Mouse (Mus musculus): ENCODE measurements at regions not wholly inside any gene's neighbourhood (a gene's known extent, or its start where the extent isn't known, plus 50 kb on each side); places are given as distances from the start of the nearest gene placed in this dataset.
A peak's percentile ranks its signal among the peaks of the same experiment; 100 is the strongest.

DNA sequence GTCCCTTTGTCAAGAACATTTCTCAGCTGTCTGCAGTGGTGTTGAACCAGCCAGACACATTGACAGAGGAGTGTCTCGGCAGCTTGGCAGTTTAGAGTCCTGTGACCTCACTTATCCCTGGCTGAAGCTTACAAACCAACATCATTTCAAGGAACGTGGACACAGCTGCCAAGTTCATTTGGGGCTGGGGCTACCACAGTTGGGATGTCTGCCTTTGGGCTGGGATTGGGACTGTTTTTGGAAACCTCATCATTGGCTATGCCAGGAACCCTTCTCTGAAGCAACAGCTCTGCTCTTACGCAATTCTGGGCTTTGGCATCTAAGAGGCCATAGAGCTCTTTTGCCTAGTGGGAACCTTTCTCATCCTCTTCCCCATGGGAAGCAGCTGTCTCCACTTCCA, 200.4 kb downstream of the Gm15262 start:
- DNase-seq (ENCODE audit: low read depth, low spot score), result no peak

DNA sequence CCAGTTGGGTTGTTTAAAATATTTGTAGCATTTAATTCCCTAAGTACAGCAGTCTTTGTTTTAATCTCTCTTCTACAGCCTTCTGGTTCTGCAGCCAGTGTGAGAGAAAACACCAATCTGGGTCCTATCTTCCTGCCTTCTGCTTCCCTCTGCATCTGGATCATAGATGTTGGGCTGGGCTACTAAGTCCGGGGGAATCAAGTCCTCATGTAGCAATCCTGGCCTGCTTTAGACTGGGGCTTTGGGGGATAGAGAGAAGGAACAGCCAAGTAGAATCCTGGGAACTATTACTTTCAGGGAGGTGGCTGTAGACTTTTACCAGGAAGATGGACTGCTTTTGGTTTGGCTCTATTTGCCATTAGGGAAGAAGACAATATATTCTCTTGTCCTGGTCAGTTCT, 205.5 kb upstream of the Rai2 start:
- DNase-seq (ENCODE audit: low read depth, low spot score), result no peak

DNA sequence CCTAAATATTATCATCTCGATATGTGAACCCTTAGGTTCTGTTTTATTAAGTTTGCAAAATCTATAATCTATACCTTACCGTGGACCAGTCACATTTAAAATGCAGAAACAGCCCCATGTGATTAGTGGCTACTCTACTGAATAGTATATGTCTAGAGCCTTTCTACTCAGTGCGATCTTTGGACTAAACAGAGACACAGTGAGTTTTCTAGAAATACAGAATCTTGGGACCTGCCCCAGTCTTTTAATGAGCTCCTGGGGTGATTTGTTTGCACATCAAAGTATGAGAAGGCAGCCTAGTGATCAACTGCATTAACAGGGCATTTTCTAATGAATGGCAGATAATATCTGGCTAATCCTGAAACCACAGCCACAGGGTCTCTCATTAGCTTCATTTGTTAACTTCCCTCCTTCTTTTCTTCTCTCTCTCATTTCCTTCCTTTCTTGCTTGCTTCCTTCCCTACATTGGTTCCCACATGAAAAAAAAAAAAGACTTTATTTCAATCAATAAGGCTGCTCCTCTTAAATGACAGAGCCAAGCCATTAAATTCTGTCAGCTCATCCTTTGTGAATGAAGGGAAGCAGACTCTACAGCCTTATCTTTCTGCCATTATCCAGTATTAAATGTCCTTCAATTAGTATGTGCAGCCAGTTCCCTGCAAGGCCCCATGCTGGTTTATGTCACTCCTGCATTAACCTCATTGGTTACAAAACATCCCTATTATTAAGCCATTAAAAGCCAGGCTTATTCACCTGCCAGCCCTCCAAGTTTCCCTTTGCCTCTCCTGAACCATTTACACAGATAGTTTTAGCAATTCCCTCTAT, 193.2 kb upstream of the Rai2 start:
- no peak for DNase-seq (ENCODE audit: low read depth, low spot score)

DNA sequence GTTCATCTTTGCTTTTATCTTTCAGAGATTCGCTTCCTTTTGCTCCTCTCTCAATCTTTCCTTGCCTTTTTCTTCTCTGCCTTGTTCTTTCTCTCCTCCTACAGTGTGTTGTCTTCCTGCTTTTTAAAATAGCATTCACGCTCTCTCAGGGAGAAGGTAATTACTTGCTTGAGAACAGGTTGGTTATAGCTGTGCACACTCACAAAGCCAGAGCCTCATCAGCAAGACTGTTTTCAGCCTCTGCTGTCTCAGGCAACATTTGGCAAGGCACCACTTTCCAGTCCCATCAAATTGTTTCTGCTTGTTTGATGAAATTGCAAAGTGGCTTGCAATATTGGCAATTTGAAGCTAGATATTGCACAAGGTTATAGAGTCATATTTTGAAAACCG, 192.6 kb upstream of the Rai2 start:
- no peak for DNase-seq (ENCODE audit: low read depth, low spot score)

DNA sequence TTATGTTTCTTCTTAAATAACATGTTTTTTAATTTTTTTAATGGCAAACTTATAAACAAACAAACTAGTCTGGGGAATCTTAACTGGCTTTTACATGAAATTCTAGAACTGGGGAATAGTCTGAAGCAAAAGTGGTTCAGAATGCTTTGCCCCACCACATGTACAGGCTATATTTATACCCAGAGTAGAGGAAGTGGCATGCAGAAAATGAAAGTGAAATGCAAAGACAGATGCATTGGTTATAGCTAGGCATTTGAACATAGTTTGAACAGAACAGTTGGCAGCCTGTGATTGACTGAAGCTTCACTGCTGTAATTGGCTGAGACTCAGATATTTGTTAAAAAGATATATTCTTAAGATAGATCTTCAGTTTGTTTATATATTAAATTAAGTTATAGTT, 179.6 kb upstream of the Rai2 start:
- no peak for DNase-seq (ENCODE audit: low read depth, low spot score)

DNA sequence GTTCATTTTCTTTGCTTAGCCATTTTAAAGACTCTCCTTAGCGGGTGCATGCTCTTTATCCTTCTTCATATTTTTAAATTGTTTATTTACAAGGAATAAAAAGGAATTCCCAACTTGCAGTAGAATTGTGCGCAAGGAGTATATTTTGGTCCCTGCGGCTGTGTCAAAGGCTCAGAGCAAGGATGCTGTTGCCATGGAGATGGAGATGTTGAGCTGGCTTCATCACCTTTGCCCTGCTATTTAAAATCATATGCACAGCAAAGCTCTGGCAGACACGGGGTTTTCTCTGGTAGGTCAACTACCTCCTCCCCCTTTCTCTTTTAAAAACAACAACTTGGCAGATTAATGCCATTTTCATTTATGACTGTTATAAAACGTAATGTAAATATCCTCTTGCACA, 160.0 kb upstream of the Rai2 start:
- DNase-seq (ENCODE audit: low read depth, low spot score), result no peak

DNA sequence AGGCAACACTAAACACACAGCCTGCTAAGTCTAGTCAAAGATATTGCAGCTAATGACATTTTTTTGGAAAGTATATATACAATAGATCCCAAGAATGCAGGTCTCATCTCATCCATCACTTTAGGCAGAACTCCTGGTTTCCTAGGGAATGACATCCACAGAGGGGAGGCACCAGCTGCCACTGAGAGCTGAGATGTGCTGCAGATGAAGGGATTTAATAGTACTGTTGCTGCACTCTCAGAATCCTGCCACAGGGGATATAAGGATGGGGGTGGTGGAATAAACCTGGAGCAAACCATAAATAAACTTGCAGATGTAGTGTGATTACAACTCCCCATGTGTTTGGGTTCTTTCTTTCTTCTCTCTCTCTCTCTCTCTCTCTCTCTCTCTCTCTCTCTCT, 158.4 kb upstream of the Rai2 start:
- no peak for DNase-seq (ENCODE audit: low read depth, low spot score)

DNA sequence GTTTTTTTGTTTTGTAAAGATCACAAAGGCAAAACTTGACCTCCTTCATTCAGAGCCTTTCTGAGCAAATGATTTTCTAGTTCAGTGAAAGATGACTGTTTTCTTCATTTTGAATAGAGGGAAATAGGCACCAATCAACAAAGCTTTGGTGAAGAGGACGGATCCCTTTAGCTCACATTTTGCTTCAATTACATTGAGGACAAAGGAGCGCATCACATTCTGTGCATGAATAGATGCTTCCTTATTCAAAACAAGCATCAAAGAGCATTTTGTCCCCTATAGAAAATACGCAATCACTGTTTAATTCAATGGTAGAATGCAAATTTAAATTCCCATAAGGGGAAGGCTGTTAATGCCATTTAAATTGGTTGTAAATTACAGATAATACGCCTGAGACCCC, 150.4 kb upstream of the Rai2 start:
- no peak for DNase-seq (ENCODE audit: low read depth, low spot score)

DNA sequence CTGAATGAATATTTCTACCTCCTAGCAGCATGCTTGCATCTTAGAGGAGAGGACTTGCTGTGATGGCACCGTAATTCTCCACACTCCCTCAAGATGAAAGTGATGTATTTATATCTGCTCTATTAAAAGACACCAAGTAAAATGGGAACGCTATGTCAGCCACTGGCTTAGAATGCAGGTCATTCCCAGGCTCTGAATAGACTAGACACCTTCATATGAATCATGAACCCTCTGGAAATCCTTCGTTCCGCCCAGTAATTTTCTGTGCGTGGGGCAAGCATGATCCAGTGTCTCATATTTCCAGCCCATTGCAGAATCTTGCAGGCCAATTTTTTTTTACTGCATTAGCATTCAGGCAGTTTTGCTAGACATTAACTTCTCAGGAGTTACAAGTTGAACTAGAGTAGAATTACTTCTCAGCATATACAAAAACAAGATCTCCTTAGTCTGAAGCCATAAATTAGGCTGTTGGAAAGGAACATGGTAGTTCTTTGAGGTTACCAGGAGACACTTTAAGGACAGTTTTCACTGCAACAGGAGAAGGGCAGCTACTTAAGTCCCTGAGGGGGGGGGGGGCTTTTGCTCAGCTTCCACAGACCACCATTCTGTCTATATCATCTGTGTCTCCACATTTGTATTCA, 134.7 kb upstream of the Rai2 start:
- DNase-seq (ENCODE audit: low read depth, low spot score), result no peak

DNA sequence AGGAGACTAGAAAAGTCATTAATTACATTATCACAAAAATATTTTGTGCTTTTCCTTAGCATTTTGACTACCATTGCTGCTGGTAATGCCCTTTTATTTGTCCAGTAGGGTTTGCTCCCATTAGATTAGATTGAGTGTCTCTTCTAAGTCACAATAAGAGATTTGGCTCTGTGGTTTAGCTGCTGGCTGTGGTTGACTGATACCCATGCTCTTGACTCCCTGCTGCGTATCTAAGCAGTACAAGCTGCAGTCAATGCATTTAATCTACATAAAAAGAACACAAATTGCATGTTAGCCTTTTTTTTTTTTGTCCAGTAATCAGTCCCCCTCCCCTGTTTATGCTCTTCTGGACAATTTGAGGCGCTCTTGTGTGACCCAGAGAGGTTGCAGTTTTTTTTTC, 133.0 kb upstream of the Rai2 start:
- DNase-seq (ENCODE audit: low read depth, low spot score), result no peak

DNA sequence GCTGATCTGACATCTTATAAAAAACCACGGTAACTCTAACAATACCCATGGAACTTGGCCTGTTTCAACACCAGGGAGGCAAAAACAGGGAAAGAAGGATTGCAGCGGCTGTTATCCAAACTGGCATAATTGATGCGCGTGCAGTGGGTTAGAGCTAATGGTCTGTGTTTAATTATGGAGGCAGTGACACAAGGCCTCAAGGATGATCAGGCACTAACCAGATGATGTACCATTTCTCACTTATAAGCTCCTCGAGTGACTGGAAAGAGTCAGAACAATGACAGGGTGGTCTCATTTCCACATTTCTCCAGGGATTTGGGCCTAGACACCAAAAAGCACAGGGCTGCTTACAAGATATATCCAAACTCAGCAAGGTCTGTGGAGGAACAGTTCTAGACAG, 83.0 kb upstream of the Rai2 start:
- no peak for DNase-seq (ENCODE audit: low read depth, low spot score)

DNA sequence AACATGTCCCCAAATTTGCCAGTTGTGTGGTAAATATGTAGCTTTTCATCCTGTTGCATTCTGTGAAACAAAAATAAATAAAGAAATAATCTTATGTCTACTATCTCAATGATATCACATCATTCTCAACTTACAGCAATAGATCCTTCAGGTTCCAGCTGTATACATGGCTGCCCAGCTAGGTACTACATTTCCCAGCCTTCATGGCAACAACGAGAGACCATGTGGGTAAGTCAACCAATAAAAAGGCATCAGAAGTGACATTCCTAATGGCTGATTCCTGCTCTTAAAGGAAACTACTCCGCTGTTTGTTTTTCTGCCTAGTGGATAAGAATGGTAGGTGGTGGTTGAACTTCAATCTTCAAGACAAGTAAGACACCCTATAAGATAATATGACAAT, 82.5 kb upstream of the Rai2 start:
- peak; percentile 2 for DNase-seq (ENCODE audit: low read depth, low spot score)

DNA sequence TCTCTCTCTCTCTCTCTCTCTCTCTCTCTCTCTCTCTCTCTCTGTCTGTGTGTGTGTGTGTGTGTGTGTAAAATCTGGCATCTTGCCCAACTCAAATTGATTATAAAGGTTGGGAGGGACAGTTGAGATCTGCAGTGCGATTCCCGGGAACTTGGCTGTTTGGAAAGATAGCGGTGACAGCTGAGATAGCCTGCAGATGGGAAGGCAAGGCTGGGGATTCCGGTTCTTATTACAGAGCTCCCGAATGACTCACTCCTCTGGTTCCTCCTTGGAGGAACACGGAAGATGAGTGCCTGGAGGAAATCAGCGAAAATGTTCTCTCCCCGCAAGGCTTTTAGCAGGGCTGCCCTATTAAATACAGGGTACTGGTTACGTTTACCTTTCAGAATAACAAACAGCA, 81.2 kb upstream of the Rai2 start:
- no peak for DNase-seq (ENCODE audit: low read depth, low spot score)

DNA sequence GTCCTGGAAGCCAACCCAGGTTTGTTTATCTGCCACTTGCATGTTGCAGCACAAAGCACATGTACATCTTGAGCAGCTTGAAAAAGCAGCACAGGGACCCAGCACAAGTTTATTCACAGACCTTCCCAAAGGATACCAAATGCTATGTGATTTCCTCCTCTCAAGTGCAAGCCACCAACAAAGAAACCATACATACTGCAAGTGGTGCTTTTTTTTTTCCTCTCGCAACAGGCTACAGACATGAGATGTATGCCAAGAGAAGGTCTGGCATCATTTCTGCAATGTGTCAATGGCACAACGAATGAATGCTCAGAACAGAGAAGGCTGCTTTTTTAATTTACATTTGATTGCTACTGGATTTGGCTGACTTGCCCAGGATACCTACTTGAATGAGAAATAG, 63.8 kb upstream of the Rai2 start:
- DNase-seq (ENCODE audit: low read depth, low spot score), result no peak

DNA sequence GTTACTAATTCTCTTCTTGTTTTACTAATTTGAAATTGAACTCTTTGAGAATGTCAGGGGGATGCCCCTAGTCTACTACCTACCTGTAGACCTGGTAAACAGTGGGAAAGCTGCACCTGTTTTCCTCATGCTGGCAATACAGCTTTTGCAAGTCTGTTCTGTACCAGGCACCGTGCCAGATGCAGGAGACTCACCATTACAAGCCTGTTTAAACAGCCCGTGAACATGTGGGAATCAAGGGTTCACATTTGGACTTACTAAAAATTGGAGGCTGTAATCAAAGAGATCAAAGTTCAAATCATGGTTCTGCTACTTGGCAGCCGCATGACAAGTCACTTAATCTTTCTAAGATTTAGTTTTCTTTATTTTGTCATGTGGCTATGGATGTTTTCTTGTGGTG, 56.8 kb upstream of the Rai2 start:
- no peak for DNase-seq (ENCODE audit: low read depth, low spot score)

DNA sequence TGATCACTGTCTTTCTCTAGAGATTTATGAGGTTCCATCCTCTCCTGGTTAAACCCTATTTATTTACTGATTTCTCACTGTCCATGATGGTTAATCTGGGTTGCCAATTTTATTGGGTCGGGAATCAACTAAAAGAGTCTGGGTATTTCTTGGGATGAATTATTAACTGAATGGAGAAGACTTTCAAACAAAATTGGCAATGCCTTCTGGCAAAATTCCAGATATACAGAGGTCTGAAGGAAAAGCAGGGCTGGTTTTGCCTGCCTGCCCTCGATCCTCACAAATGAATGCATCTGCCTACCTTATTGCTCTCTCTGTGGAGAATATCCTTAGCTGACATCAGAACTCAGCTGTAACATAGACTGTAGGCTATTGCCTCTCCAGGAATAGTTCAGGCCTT, 54.9 kb upstream of the Rai2 start:
- DNase-seq (ENCODE audit: low read depth, low spot score), result no peak
